Mouse (Mus musculus) forebrain, embryonic 14.5 days (tissue): ENCODE data around the gene Keap1. TPM values are rescaled to one million over a fixed set of nuclear protein-coding genes. Genes with fewer than 3 reads are reported as not detected.
"Not testable (repeated sequence)": the region's sequence is repeated elsewhere in the genome, so short reads cannot be mapped to it uniquely, and the experiment has no call there.

Experiments
- ATAC-seq: fragments of 200-750 bp; cut with Nextera tagmentation; 2 replicates; pipeline ENCODE4 v1.8.0; 2017; ENCODE audit warnings: mild to moderate bottlenecking, moderate library complexity
- DNase-seq: peaks from one replicate; pipeline ENCODE4 v3.0.0-alpha.2; 2015; ENCODE audit warnings: low spot score
- H3K27ac ChIP-seq: fragments of 300-500 bp; sonication (generic); 2 replicates; pipeline ENCODE4 v1.5.1; 2014; ENCODE audit warnings: low read depth, mild to moderate bottlenecking, control low read depth, low read length, moderate library complexity
- H3K27me3 ChIP-seq: fragments of 300-500 bp; sonication (generic); replicated peaks from 2 replicates; pipeline ENCODE4 v1.6.1; 2014; ENCODE audit warnings: low read length, control low read depth, mixed read lengths; ENCODE audit not compliant: control insufficient read depth, insufficient read depth
- H3K36me3 ChIP-seq: fragments of 300-500 bp; sonication (generic); 2 replicates; pipeline ENCODE4 v1.6.1; 2014; ENCODE audit warnings: low read length, control low read depth; ENCODE audit not compliant: control insufficient read depth, insufficient read depth
- H3K4me1 ChIP-seq: fragments of 300-500 bp; sonication (generic); 2 replicates; pipeline ENCODE4 v1.6.1; 2014; ENCODE audit warnings: antibody characterized with exemption, low read length, control low read depth; ENCODE audit not compliant: control insufficient read depth, insufficient read depth
- H3K4me2 ChIP-seq: fragments of 300-500 bp; sonication (generic); 2 replicates; pipeline ENCODE4 v1.6.1; 2014; ENCODE audit warnings: mild to moderate bottlenecking, control low read depth, low read length
- H3K4me3 ChIP-seq: fragments of 300-500 bp; sonication (generic); 2 replicates; pipeline ENCODE4 v1.5.1; 2014; ENCODE audit warnings: low read depth, low read length, control low read depth
- H3K9ac ChIP-seq: fragments of 300-500 bp; sonication (generic); 2 replicates; pipeline ENCODE4 v1.6.1; 2014; ENCODE audit warnings: mild to moderate bottlenecking, low read length, control low read depth, moderate library complexity
- H3K9me3 ChIP-seq: fragments of 300-500 bp; sonication (generic); replicated peaks from 2 replicates; pipeline ENCODE4 v1.6.1; 2016; ENCODE audit warnings: low read length, control low read depth, mixed read lengths; ENCODE audit not compliant: control insufficient read depth
- WGBS: fragments of 180-500 bp; shearing (Covaris S2); extraction: QIAGEN DNeasy Blood & Tissue Kit; methylation state at CpG from one replicate; pipeline ENCODE4 v1.1.7; 2014; 5-methylcytosine and 5-hydroxymethylcytosine counted together
- polyA plus RNA-seq: library from polyadenylated mRNA; unstranded; fragments of >200 nt; fragmentation: Nextera tagmentation; extraction: Ambion mirVana; gene quantifications from 2 replicates; pipeline ENCODE4 v1.2.1, GENCODE M21; 2014

Keap1 gene
- polyA plus RNA-seq, 1 experiment from 2014 or later: 34.7 TPM

DNA sequence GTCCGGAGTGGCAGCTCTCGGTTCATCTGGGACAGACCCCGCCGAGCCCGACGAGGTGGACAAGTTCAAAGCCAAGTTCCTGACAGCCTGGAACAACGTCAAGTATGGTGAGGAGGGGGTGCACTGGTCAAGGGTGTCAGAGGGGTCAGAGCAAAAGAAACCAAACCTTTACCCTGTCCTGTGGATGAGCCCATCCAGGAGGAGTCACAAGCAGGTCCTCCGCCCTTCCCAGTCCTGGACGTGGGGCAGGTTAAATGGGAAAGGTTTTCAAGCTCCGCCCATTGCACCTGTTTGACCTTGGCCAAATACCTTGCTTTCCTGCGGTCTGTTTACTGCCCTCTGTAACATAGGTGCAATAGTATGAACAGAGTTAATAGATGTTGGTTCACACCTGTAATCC lies 26.4 kb upstream of the Keap1 start:
- peaks cover 8% of the 10 kb centered on the region for H3K4me1 ChIP-seq
- peak; percentile 4; the same call in 1 of the 2 replicates for ATAC-seq
- 0 out of 2 replicates have a peak, but pooled peaks cover under 1% of the 10 kb centered on the region for H3K27me3 ChIP-seq
- 8% methylated on average over 11 of the region's 11 CpGs for WGBS
- peak overlapping the region; percentile 88 for H3K4me3 ChIP-seq
- peaks cover 36% of the 10 kb centered on the region for H3K36me3 ChIP-seq
- H3K4me2 ChIP-seq: peak overlapping the region; percentile 89
- no peak for DNase-seq
- H3K9ac ChIP-seq: peak overlapping the region; percentile 87
- no peaks in the 10 kb centered on the region for H3K9me3 ChIP-seq
- H3K27ac ChIP-seq: peak overlapping the region; percentile 61; the same call in 1 of the 2 replicates

DNA sequence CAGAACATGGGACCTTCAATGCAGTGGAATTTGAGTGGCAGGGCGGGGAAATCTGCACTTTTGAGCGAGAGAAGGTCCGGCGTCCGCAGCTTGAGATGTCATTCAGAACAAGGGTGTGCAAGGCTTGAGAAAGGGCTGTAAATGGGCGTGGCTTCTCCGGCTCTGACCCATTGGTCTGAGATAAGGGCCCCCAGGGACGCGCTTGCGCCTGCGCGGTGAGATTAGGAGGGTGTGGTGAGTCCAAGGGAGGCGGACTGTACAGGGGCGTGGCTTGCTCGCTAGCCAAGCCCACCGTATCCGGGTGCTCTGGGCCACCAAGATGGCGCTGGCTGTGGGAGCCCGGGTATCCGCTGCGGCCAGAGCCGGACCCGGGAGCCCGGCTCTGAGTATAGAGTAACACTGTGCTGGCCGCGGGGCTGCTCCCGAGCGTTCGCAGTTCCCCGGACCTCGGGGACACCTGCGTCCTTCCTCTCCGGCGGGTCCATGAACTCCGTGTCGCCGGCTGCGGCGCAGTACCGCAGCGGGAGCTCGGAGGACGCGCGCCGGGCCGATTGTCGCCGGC lies 25.9 kb upstream of the Keap1 start, which contains the start of gene Atg4d:
Atg4d (plus strand) TSS at position 294 of the 562 bp plus-strand sequence.
- no peaks in the 10 kb centered on the region for H3K9me3 ChIP-seq
- peak within 1 kb of the TSS; percentile 61 for H3K27ac ChIP-seq
- H3K4me3 ChIP-seq: peak within 1 kb of the TSS; percentile 88
- H3K36me3 ChIP-seq: peaks cover 31% of the 10 kb centered on the region
- ATAC-seq (peak; percentile 99), DNase-seq (peak; percentile 99)
- 0 out of 2 replicates have a peak, but pooled peaks cover 3% of the 10 kb centered on the region for H3K27me3 ChIP-seq
- WGBS: 0% methylated on average over 45 of the region's 49 CpGs
- H3K9ac ChIP-seq: peak within 1 kb of the TSS; percentile 87
- peak within 1 kb of the TSS; percentile 89 for H3K4me2 ChIP-seq
- peaks cover 8% of the 10 kb centered on the region for H3K4me1 ChIP-seq

DNA sequence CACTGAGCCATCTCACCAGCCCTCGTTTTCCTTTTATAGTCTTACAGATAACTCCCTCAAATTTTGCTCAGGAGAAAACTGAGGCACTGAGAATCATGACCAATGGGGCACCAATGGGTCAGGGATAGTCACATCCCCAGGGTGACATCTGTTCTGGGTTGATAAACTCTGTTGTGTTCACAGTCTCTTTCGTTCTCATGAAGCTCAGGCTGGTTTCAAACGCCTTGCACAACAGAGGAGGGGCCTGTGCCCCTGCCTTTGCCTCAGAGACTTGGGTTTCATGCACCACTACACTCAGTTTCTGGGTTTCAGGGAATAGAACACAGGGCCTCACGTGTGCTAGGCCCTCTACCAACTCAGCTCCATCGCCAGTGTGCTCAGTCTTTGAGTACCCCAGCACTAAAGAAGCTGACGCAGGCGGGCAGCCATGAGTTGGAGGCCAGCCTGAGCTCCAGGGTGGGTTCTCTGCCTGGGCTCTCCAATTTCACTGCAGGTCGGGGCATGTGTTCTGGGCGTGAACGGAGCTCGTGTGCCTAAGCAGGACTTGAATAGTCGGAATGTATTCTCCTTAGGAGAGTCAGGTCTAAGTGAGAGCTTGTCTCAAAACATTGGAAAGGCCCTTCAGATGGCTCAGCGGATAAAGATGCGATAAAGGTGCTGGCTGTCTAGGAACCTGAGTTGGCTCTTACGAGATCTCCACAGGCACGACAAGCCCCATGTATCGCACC lies 25.3 kb upstream of the Keap1 start:
- ATAC-seq (no peak; the same call in none of the 2 replicates), DNase-seq (no peak)
- Histone ChIP-seq H3K4me2 (peak overlapping the region; percentile 89), H3K27ac (peak overlapping the region; percentile 56; the same call in 1 of the 2 replicates), H3K4me1 (peaks cover 8% of the 10 kb centered on the region), H3K9me3 (no peaks in the 10 kb centered on the region), H3K9ac (peak overlapping the region; percentile 58), H3K27me3 (0 out of 2 replicates have a peak, but pooled peaks cover 3% of the 10 kb centered on the region), H3K4me3 (peak overlapping the region; percentile 88), H3K36me3 (peaks cover 26% of the 10 kb centered on the region)
- WGBS: 17% methylated on average over 17 of the region's 17 CpGs

DNA sequence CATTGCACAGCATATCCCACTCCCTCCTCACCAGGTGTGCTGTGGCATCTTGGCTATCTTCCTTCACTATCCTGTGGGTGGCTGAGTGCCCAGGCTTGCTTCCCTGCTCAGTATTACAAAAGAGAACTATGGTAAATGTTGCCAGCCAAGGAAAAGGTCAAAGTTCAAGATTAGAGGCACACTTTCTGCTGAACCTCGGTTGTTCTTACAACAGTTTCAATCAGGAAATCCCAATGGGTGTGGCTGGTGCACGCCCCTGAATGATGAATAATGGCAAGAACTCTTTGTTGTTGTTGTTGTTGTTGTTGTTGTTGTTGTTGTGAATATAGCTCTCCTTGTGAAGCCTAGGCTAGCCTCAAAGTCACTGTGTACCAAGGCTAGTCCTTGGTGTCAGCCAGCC lies 22.7 kb upstream of the Keap1 start:
- no peak for ATAC-seq
- Histone ChIP-seq H3K4me1 (peaks cover 8% of the 10 kb centered on the region), H3K27me3 (0 out of 2 replicates have a peak, but pooled peaks cover 3% of the 10 kb centered on the region), H3K36me3 (peaks cover 3% of the 10 kb centered on the region; the same call in 1 of the 2 replicates), H3K4me2 (no peak overlapping the region), H3K9me3 (no peaks in the 10 kb centered on the region), H3K27ac (no peak overlapping the region), H3K9ac (no peak overlapping the region), H3K4me3 (no peak overlapping the region)
- DNase-seq: no peak
- WGBS: 55% methylated on average over 2 of the region's 2 CpGs

DNA sequence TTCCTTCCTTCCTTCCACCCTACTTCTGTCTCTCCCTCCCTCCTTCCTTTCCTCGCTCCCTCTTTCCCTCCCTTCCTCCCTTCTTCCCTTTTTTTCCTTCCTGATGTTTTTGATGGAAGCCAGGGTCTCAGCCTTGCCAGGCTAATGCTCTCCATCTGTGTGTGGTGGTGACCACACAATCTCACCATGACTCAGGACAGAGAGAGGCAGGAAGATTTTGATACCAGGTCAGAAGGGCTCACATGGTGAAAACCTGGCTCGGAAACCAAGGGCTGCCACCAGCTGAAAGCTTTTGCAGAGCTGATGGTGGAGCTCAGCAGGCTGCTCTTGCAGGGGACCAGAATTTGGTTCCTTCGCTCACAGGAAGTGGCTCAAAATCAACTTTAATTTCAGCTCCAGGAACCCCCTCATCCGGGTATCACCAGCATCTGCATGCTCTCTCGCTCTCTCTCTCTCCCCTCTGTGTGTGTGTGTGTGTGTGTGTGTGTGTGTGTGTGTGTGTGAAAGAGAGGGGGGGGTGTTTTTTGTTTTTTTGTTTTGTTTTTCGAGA lies 21.4 kb upstream of the Keap1 start:
- no peak for DNase-seq
- no peak overlapping the region for H3K9ac ChIP-seq
- H3K36me3 ChIP-seq: no peaks in the 10 kb centered on the region
- no peak for ATAC-seq
- 0 out of 2 replicates have a peak, but pooled peaks cover 3% of the 10 kb centered on the region for H3K27me3 ChIP-seq
- no peaks in the 10 kb centered on the region; the same call in 1 of the 2 replicates for H3K4me1 ChIP-seq
- no peaks in the 10 kb centered on the region for H3K9me3 ChIP-seq
- no peak overlapping the region for H3K4me2 ChIP-seq
- H3K4me3 ChIP-seq: no peak overlapping the region
- no peak overlapping the region for H3K27ac ChIP-seq
- 81% methylated on average over 6 of the region's 6 CpGs for WGBS

DNA sequence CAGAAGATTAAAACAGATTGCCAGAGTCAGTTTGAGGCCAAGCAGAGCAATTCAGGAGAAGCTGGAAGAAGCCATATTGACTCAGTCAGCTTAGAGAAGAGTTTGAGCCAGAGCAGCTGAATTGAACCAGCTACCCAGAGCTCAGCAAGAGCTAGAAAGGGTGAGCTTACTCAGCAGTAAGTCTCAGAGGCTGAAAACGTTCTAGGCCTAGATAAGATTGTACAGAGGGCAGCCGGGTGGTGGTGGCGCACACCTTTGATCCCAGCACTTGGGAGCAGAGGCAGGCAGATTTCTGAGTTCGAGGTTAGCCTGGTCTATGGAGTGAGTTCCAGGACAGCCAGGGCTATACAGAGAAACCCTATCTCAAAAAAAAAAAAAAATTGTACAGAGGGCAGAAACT lies 17.2 kb upstream of the Keap1 start:
- not testable (repeated sequence) for H3K27me3 ChIP-seq, H3K36me3 ChIP-seq, H3K4me3 ChIP-seq, H3K4me1 ChIP-seq, H3K4me2 ChIP-seq, H3K27ac ChIP-seq, H3K9ac ChIP-seq, DNase-seq, ATAC-seq, H3K9me3 ChIP-seq
- 86% methylated on average over 4 of the region's 4 CpGs for whole genome bisulfite sequencing

DNA sequence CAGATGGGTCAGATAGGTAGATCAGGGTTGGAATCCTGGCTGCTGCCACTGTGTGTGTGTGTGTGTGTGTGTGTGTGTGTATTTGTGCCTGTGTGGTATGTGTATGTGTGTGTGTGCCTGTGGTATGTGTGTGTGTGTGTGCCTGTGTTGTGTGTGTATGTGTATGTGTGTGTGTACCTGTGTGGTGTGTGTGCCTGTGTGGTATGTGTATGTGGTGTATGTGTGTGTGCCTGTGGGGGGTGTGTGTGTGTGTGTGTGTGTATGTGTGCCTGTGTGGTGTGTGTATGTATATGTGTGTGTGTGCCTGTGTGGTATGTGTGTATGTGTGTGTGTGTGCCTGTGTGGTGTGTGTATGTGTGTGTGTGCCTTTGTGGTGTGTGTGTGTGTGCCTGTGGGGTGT lies 15.5 kb upstream of the Keap1 start:
- ATAC-seq (no peak), DNase-seq (no peak)
- H3K27me3 ChIP-seq: peaks cover 13% of the 10 kb centered on the region
- H3K27ac ChIP-seq: no peak overlapping the region
- no peak overlapping the region for H3K4me2 ChIP-seq
- no peak overlapping the region for H3K4me3 ChIP-seq
- no peak overlapping the region for H3K9ac ChIP-seq
- no peaks in the 10 kb centered on the region for H3K4me1 ChIP-seq
- H3K9me3 ChIP-seq: no peaks in the 10 kb centered on the region
- no peaks in the 10 kb centered on the region for H3K36me3 ChIP-seq

DNA sequence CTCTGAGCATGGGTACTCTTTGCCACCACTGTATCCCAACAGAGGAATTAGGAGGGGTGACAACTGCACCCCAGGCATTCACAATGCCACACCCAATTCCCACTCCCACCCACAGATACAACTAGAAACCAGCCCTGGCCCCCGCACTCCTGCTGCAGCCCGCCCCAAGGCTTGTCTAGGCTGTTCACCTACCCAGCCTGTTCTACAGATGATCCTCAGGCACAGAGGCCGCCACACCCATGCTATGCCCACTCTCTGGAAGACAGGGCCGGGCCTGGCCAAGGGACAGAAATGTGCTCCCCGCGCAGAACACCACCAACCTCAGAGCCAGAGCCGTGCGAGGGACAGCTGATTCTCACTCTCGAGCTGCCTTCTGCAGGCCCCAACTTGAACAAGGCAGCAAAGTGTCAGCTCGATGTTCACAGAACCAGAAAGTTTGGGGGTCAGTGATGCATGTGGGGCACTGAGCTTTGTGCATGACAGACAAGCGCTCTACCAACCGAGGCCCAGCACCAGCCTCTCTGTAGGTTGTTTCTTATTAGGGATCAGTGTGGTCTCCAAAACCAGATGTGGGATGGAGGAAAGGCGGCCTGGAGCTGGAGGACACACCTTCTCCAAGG lies 12.1 kb upstream of the Keap1 start:
- H3K4me1 ChIP-seq: no peaks in the 10 kb centered on the region

More for the DNA sequence above, 12.1 kb upstream of the Keap1 start:
- Histone ChIP-seq H3K36me3 (no peaks in the 10 kb centered on the region), H3K27me3 (peaks cover 37% of the 10 kb centered on the region), H3K4me3 (no peak overlapping the region), H3K27ac (no peak overlapping the region), H3K9ac (no peak overlapping the region), H3K9me3 (no peaks in the 10 kb centered on the region), H3K4me2 (no peak overlapping the region)
- ATAC-seq (no peak), DNase-seq (no peak)
- WGBS: 75% methylated on average over 13 of the region's 13 CpGs
